Mouse (Mus musculus): ENCODE data around the gene Pes1. TPM values are rescaled to one million over a fixed set of nuclear protein-coding genes. Genes with fewer than 3 reads are reported as not detected.
"Not testable (repeated sequence)": the region's sequence is repeated elsewhere in the genome, so short reads cannot be mapped to it uniquely, and the experiment has no call there.

Gene Pes1
- polyA plus RNA-seq, 1 experiment: 17.8 TPM

GRCm38 (mm10) chr11:3936318-3936717, 27.5 kb upstream of the Pes1 start:
- H3K4me1 ChIP-seq (ENCODE audit: control insufficient read depth, insufficient read depth, insufficient read length, low read length): no peaks in the 10 kb centered on the region; the same call in 1 of the 2 replicates
- H3K36me3 ChIP-seq (ENCODE audit: control insufficient read depth, insufficient read depth, low read length): no peaks in the 10 kb centered on the region

GRCm38 (mm10) chr11:3937321-3937874, 26.4 kb upstream of the Pes1 start:
- no peaks in the 10 kb centered on the region; the same call in 1 of the 2 replicates for H3K4me1 ChIP-seq (ENCODE audit: control insufficient read depth, insufficient read depth, insufficient read length, low read length)
- H3K4me3 ChIP-seq (ENCODE audit: low read depth, low read length): no peak overlapping the region
- H3K27me3 ChIP-seq (ENCODE audit: control insufficient read depth, insufficient read depth, low read length): no peaks in the 10 kb centered on the region
- H3K36me3 ChIP-seq (ENCODE audit: control insufficient read depth, insufficient read depth, low read length): no peaks in the 10 kb centered on the region
- H3K27ac ChIP-seq (ENCODE audit: insufficient read depth, low read depth, low read length): no peak overlapping the region
- WGBS: 49% methylated on average over 13 of the region's 13 CpGs
- no peak for TF ChIP-seq POLR2A (IDR thresholded peaks at IDR 0.05; ENCODE audit: low read depth, low read length)
- no peak for TF ChIP-seq CTCF (IDR thresholded peaks at IDR 0.05; ENCODE audit: extremely low read depth, insufficient read length, insufficient replicate concordance, low read depth, low read length)

More at GRCm38 (mm10) chr11:3936318-3936717, 27.5 kb upstream of the Pes1 start:
- no peaks in the 10 kb centered on the region for H3K27me3 ChIP-seq (ENCODE audit: control insufficient read depth, insufficient read depth, low read length)
- TF ChIP-seq CTCF (IDR thresholded peaks at IDR 0.05; ENCODE audit: extremely low read depth, insufficient read length, insufficient replicate concordance, low read depth, low read length): no peak
- TF ChIP-seq POLR2A (IDR thresholded peaks at IDR 0.05; ENCODE audit: low read depth, low read length): no peak
- 81% methylated on average over 3 of the region's 3 CpGs for WGBS
- H3K4me3 ChIP-seq (ENCODE audit: low read depth, low read length): no peak overlapping the region
- H3K27ac ChIP-seq (ENCODE audit: insufficient read depth, low read depth, low read length): no peak overlapping the region

GRCm38 (mm10) chr11:3941371-3941770, 22.4 kb upstream of the Pes1 start:
- H3K27ac ChIP-seq (ENCODE audit: insufficient read depth, low read depth, low read length): no peak overlapping the region
- no peaks in the 10 kb centered on the region for H3K27me3 ChIP-seq (ENCODE audit: control insufficient read depth, insufficient read depth, low read length)
- H3K4me1 ChIP-seq (ENCODE audit: control insufficient read depth, insufficient read depth, insufficient read length, low read length): no peaks in the 10 kb centered on the region
- no peak for TF ChIP-seq CTCF (IDR thresholded peaks at IDR 0.05; ENCODE audit: extremely low read depth, insufficient read length, insufficient replicate concordance, low read depth, low read length)
- WGBS: 81% methylated on average over 7 of the region's 7 CpGs
- no peaks in the 10 kb centered on the region for H3K36me3 ChIP-seq (ENCODE audit: control insufficient read depth, insufficient read depth, low read length)
- no peak overlapping the region for H3K4me3 ChIP-seq (ENCODE audit: low read depth, low read length)

GRCm38 (mm10) chr11:3946386-3946785, 17.4 kb upstream of the Pes1 start:
- Histone ChIP-seq H3K27ac (ENCODE audit: insufficient read depth, low read depth, low read length) (no peak overlapping the region), H3K4me1 (ENCODE audit: control insufficient read depth, insufficient read depth, insufficient read length, low read length) (no peaks in the 10 kb centered on the region), H3K4me3 (ENCODE audit: low read depth, low read length) (no peak overlapping the region), H3K27me3 (ENCODE audit: control insufficient read depth, insufficient read depth, low read length) (no peaks in the 10 kb centered on the region), H3K36me3 (ENCODE audit: control insufficient read depth, insufficient read depth, low read length) (no peaks in the 10 kb centered on the region)
- no peak for TF ChIP-seq POLR2A (IDR thresholded peaks at IDR 0.05; ENCODE audit: low read depth, low read length)
- no peak for TF ChIP-seq CTCF (IDR thresholded peaks at IDR 0.05; ENCODE audit: extremely low read depth, insufficient read length, insufficient replicate concordance, low read depth, low read length)
- 34% methylated on average over 1 of the region's 1 CpGs for WGBS

- not testable (repeated sequence) for H3K4me1 ChIP-seq (ENCODE audit: control insufficient read depth, insufficient read depth, insufficient read length, low read length); H3K4me3 ChIP-seq (ENCODE audit: low read depth, low read length); H3K36me3 ChIP-seq (ENCODE audit: control insufficient read depth, insufficient read depth, low read length); H3K27me3 ChIP-seq (ENCODE audit: control insufficient read depth, insufficient read depth, low read length); H3K27ac ChIP-seq (ENCODE audit: insufficient read depth, low read depth, low read length)
- 86% methylated on average over 5 of the region's 5 CpGs for WGBS
Measured at GRCm38 (mm10) chr11:3954876-3955275, 8.9 kb upstream of the Pes1 start.

GRCm38 (mm10) chr11:3955371-3955770, 8.4 kb upstream of the Pes1 start:
- H3K4me1 ChIP-seq (ENCODE audit: control insufficient read depth, insufficient read depth, insufficient read length, low read length); H3K27me3 ChIP-seq (ENCODE audit: control insufficient read depth, insufficient read depth, low read length); H3K36me3 ChIP-seq (ENCODE audit: control insufficient read depth, insufficient read depth, low read length); H3K4me3 ChIP-seq (ENCODE audit: low read depth, low read length); H3K27ac ChIP-seq (ENCODE audit: insufficient read depth, low read depth, low read length): not testable (repeated sequence)
- WGBS: 78% methylated on average over 4 of the region's 4 CpGs

GRCm38 (mm10) chr11:3960901-3961300, 2.9 kb upstream of the Pes1 start:
- Histone ChIP-seq H3K36me3 (ENCODE audit: control insufficient read depth, insufficient read depth, low read length) (no peaks in the 10 kb centered on the region), H3K27me3 (ENCODE audit: control insufficient read depth, insufficient read depth, low read length) (0 out of 2 replicates have a peak, but pooled peaks cover 3% of the 10 kb centered on the region), H3K4me3 (ENCODE audit: low read depth, low read length) (no peak overlapping the region), H3K27ac (ENCODE audit: insufficient read depth, low read depth, low read length) (no peak overlapping the region), H3K4me1 (ENCODE audit: control insufficient read depth, insufficient read depth, insufficient read length, low read length) (peaks cover 3% of the 10 kb centered on the region; the same call in 1 of the 2 replicates)
- TF ChIP-seq POLR2A (IDR thresholded peaks at IDR 0.05; ENCODE audit: low read depth, low read length) (no peak), CTCF (IDR thresholded peaks at IDR 0.05; ENCODE audit: extremely low read depth, insufficient read length, insufficient replicate concordance, low read depth, low read length) (no peak)
- WGBS: 33% methylated on average over 2 of the region's 2 CpGs

- Histone ChIP-seq H3K36me3 (ENCODE audit: control insufficient read depth, insufficient read depth, low read length) (no peaks in the 10 kb centered on the region), H3K27me3 (ENCODE audit: control insufficient read depth, insufficient read depth, low read length) (no peaks in the 10 kb centered on the region), H3K27ac (ENCODE audit: insufficient read depth, low read depth, low read length) (no peak overlapping the region), H3K4me3 (ENCODE audit: low read depth, low read length) (no peak overlapping the region), H3K4me1 (ENCODE audit: control insufficient read depth, insufficient read depth, insufficient read length, low read length) (peaks cover 3% of the 10 kb centered on the region; the same call in 1 of the 2 replicates)
- TF ChIP-seq POLR2A (IDR thresholded peaks at IDR 0.05; ENCODE audit: low read depth, low read length) (no peak), CTCF (IDR thresholded peaks at IDR 0.05; ENCODE audit: extremely low read depth, insufficient read length, insufficient replicate concordance, low read depth, low read length) (no peak)
- WGBS: 59% methylated on average over 3 of the region's 3 CpGs
Measured at GRCm38 (mm10) chr11:3961761-3962160, 2.0 kb upstream of the Pes1 start.

Measured in small intestine, adult 2 months (tissue).